Mouse (Mus musculus) spleen, adult 2 months (tissue): ENCODE measurements at regions not wholly inside any gene's neighbourhood (a gene's known extent, or its start where the extent isn't known, plus 50 kb on each side); places are given as distances from the start of the nearest gene placed in this dataset.

Experiments
- DNase-seq, 2 experiments: peaks; one replicate each; pipeline versions ENCODE4 v3.0.0 to v3.0.0-alpha.2; 2012 to 2021; ENCODE audit warnings: low spot score in 2 of 2, low read depth in 1 of 2
- H3K27ac ChIP-seq: fragments of 200-500 bp; 2 replicates; pipeline ENCODE4 v1.5.1; 2012; ENCODE audit warnings: low read length, inconsistent platforms; ENCODE audit not compliant: insufficient read depth
- H3K27me3 ChIP-seq: fragments of 200-500 bp; 2 replicates; pipeline ENCODE4 v1.6.1; 2012; ENCODE audit warnings: mild to moderate bottlenecking, moderate library complexity, low read length, inconsistent platforms; ENCODE audit not compliant: control insufficient read depth, insufficient read depth
- H3K36me3 ChIP-seq: fragments of 200-500 bp; 2 replicates; pipeline ENCODE4 v1.6.1; 2012; ENCODE audit warnings: mild to moderate bottlenecking, low read length, inconsistent platforms; ENCODE audit not compliant: control insufficient read depth, insufficient read depth
- H3K4me1 ChIP-seq: fragments of 200-500 bp; 2 replicates; pipeline ENCODE4 v1.6.1; 2011; ENCODE audit warnings: inconsistent platforms; ENCODE audit not compliant: control insufficient read depth, insufficient read depth, insufficient read length
- H3K4me3 ChIP-seq: fragments of 200-500 bp; 2 replicates; pipeline ENCODE4 v1.5.1; 2011; ENCODE audit warnings: mild to moderate bottlenecking, inconsistent platforms; ENCODE audit not compliant: insufficient read depth, insufficient read length; ENCODE audit errors: extremely low read depth
- CTCF ChIP-seq: fragments of 200-500 bp; IDR thresholded peaks from 2 replicates; pipeline ENCODE4 v1.5.1; 2011; ENCODE audit warnings: mild to moderate bottlenecking, inconsistent platforms; ENCODE audit not compliant: insufficient read depth, insufficient read length, insufficient replicate concordance; ENCODE audit errors: extremely low read depth
- POLR2A ChIP-seq: fragments of 200-500 bp; IDR thresholded peaks from 2 replicates; pipeline ENCODE4 v1.6.1; 2011; ENCODE audit warnings: low read depth, low read length, inconsistent platforms
- WGBS: fragments of 180-500 bp; shearing (Covaris S2); methylation state at CpG from one replicate; pipeline ENCODE4 v1.1.7; 2018; 5-methylcytosine and 5-hydroxymethylcytosine counted together

DNA sequence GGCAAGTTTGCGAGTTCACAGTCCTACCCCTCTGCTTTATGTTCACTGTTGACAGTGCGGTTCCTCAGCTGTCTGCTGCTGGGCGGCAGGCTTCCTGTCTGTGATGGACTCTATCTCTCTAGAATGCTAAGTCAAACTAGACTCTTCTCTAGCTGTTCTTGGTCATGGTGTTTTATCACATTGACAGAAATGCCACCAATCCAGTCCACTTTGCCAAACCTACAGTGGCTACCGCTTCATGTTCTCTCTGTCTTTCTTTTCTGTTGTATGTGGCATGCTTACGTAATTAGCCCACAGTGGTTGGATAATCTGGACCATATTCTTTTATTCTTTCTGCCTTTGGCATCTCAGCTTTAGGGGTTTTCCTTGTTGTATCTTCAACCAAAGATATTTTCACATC lies 174.5 kb downstream of the 1700010I14Rik start:
- 76% methylated on average over 5 of the region's 5 CpGs for WGBS
- H3K4me1 ChIP-seq = no peaks in the 10 kb centered on the region
- H3K27ac ChIP-seq = no peak overlapping the region
- TF ChIP-seq POLR2A = no peak
- no peak for TF ChIP-seq CTCF
- H3K27me3 ChIP-seq = no peaks in the 10 kb centered on the region
- no peak overlapping the region for H3K4me3 ChIP-seq
- H3K36me3 ChIP-seq = no peaks in the 10 kb centered on the region
- no peak for DNase-seq

DNA sequence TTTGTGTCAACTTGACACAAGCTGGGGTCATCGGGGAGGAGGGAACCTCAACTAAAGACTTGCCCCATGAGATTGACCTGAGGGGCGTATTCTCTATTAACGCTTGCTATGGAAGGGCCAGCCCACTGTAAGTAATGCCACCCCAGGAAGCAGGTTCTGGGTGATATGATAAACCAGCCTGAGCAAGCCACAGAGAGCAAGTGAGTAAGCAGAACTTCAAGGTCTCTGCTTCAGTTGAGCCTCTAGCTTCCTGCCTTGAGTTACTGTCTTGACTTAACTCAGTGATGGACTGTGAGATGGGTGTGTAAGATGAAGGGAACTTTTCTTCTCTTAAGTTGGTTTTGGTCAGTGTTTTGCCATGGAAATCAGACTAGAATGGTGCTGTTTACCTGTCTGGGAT lies 175.2 kb downstream of the 1700010I14Rik start:
- H3K27ac ChIP-seq = no peak overlapping the region
- TF ChIP-seq CTCF (no peak), POLR2A (no peak)
- H3K4me3 ChIP-seq = no peak overlapping the region
- WGBS = 71% methylated on average over 3 of the region's 3 CpGs
- no peak for DNase-seq
- H3K4me1 ChIP-seq = no peaks in the 10 kb centered on the region
- no peaks in the 10 kb centered on the region for H3K27me3 ChIP-seq
- no peaks in the 10 kb centered on the region for H3K36me3 ChIP-seq

GRCm38 (mm10) chr17:9164501-9164900 lies 176.4 kb downstream of the 1700010I14Rik start:
- WGBS = 77% methylated on average over 5 of the region's 5 CpGs

DNA sequence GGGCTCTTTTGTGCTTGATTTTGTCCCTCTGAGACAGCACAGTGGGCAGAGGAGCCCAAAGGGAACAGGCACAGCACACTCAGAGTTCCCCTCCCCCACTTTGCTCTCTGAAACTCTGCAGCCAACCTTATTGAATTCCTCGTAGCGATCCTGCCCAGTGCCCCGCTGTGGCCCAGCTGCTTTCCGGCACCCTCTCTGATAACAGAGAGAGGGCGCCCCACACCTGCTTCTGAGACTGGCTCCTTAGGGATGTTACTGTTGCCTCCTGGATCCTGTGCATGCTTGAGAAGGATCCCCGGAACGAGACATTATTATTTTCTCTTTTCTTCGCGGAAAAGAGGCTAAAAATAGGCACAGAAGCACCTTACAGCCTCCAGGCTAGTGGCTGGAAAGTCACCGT lies 179.0 kb downstream of the 1700010I14Rik start:
- H3K27ac ChIP-seq = no peak overlapping the region
- whole genome bisulfite sequencing = 2% methylated on average over 10 of the region's 10 CpGs
- no peak for TF ChIP-seq POLR2A
- no peak for TF ChIP-seq CTCF
- H3K27me3 ChIP-seq = no peaks in the 10 kb centered on the region
- no peak overlapping the region for H3K4me3 ChIP-seq
- H3K4me1 ChIP-seq = no peaks in the 10 kb centered on the region
- DNase-seq = no peak
- H3K36me3 ChIP-seq = no peaks in the 10 kb centered on the region

More at GRCm38 (mm10) chr17:9164501-9164900, 176.4 kb downstream of the 1700010I14Rik start:
- no peaks in the 10 kb centered on the region for H3K4me1 ChIP-seq
- no peak overlapping the region for H3K27ac ChIP-seq
- no peak for DNase-seq
- no peaks in the 10 kb centered on the region for H3K27me3 ChIP-seq
- no peak for TF ChIP-seq CTCF
- no peak for TF ChIP-seq POLR2A
- H3K4me3 ChIP-seq = no peak overlapping the region
- no peaks in the 10 kb centered on the region for H3K36me3 ChIP-seq

GRCm38 (mm10) chr17:9167571-9168201 lies 179.6 kb downstream of the 1700010I14Rik start:
- Histone ChIP-seq H3K4me3 (no peak overlapping the region), H3K27ac (no peak overlapping the region), H3K27me3 (no peaks in the 10 kb centered on the region), H3K36me3 (no peaks in the 10 kb centered on the region), H3K4me1 (no peaks in the 10 kb centered on the region)
- DNase-seq = no peak
- 2% methylated on average over 20 of the region's 20 CpGs for WGBS
- no peak for TF ChIP-seq CTCF
- no peak for TF ChIP-seq POLR2A

- Histone ChIP-seq H3K4me1 (no peaks in the 10 kb centered on the region), H3K36me3 (no peaks in the 10 kb centered on the region), H3K4me3 (no peak overlapping the region), H3K27me3 (no peaks in the 10 kb centered on the region), H3K27ac (no peak overlapping the region)
- 2% methylated on average over 5 of the region's 5 CpGs for WGBS
- DNase-seq = peak in 1 of 2 experiments; percentile 10
- TF ChIP-seq POLR2A (no peak), CTCF (peak; percentile 43; the same call in 1 of the 2 replicates)
Measured at GRCm38 (mm10) chr17:9168411-9168810, 180.3 kb downstream of the 1700010I14Rik start.

- peak in 1 of 2 experiments; percentile 8 for DNase-seq
- no peaks in the 10 kb centered on the region for H3K27me3 ChIP-seq
- H3K4me3 ChIP-seq = no peak overlapping the region
- no peaks in the 10 kb centered on the region for H3K4me1 ChIP-seq
- 23% methylated on average over 11 of the region's 11 CpGs for WGBS
- H3K36me3 ChIP-seq = no peaks in the 10 kb centered on the region
- TF ChIP-seq CTCF = peak; percentile 10; the same call in 1 of the 2 replicates
- TF ChIP-seq POLR2A = no peak
- no peak overlapping the region for H3K27ac ChIP-seq
Measured at GRCm38 (mm10) chr17:9169371-9169770, 181.2 kb downstream of the 1700010I14Rik start.
